Mouse (Mus musculus): Measurements from ENCODE around the gene Dcps. TPM values are rescaled to one million over a fixed set of nuclear protein-coding genes. Genes with fewer than 3 reads are reported as not detected.

Dcps gene
- polyA plus RNA-seq, 1 experiment from 2014 or later = 64.6 TPM

GRCm38 (mm10) chr9:35164142-35164874 lies 11.6 kb downstream of the Dcps start:
- no peak for ATAC-seq (replicated peaks; ENCODE audit: low FRiP score, low read depth)

DNA sequence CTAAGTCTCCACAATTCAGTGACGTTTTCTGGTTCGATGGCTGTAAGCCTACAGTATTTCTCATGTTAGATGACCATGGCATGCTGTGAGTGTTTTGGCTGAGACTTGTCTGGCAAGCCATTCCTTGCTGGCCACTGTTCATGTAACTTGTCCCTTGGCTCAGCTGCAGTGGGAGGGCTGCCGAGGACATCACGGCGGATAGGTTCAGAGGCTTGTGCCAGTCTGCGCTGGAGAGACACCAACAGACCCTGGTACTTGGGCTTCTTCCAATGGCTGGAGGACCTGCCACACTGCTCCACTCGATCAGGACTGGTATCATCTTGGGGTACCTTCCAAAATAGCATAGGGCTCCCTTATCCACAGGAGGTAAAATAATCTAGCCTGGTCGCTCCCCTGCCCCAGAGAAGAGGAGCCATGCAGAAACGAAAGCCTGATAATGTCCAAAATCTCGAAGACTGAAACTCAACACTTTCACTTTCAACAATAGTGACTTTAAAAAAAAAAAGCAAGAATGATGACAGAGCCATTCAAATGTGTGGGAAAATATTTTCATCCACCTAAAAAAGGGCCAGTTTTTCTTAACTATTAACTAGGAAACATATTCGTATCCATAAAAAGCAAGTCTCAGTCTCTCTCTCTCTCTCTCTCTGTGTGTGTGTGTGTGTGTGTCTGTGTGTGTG lies 12.7 kb downstream of the Dcps start:
- DNase-seq (ENCODE audit: low spot score) (no peak), ATAC-seq (replicated peaks; ENCODE audit: low FRiP score, low read depth) (no peak)
- 90% methylated on average over 11 of the region's 11 CpGs for WGBS
- no peak for TF ChIP-seq CTCF (IDR thresholded peaks at IDR 0.05; ENCODE audit: low read depth)
- Histone ChIP-seq H3K4me2 (ENCODE audit: low read length) (no peak overlapping the region), H3K9ac (ENCODE audit: low read depth, low read length) (no peak overlapping the region), H3K4me1 (replicated peaks; ENCODE audit: insufficient read depth, low read length) (no peaks in the 10 kb centered on the region), H3K4me3 (replicated peaks; ENCODE audit: low read depth, low read length) (no peak overlapping the region), H3K27me3 (ENCODE audit: insufficient read depth, low read length) (no peaks in the 10 kb centered on the region), H3K27ac (no peak overlapping the region), H3K36me3 (ENCODE audit: insufficient read depth, low read length) (no peaks in the 10 kb centered on the region), H3K9me3 (replicated peaks; ENCODE audit: low read length) (no peaks in the 10 kb centered on the region)

More at GRCm38 (mm10) chr9:35164142-35164874, 11.6 kb downstream of the Dcps start:
- Histone ChIP-seq H3K4me1 (replicated peaks; ENCODE audit: insufficient read depth, low read length) (no peaks in the 10 kb centered on the region), H3K36me3 (ENCODE audit: insufficient read depth, low read length) (no peaks in the 10 kb centered on the region), H3K9ac (ENCODE audit: low read depth, low read length) (no peak overlapping the region), H3K4me2 (ENCODE audit: low read length) (no peak overlapping the region), H3K27ac (no peak overlapping the region), H3K27me3 (ENCODE audit: insufficient read depth, low read length) (no peaks in the 10 kb centered on the region), H3K9me3 (replicated peaks; ENCODE audit: low read length) (no peaks in the 10 kb centered on the region), H3K4me3 (replicated peaks; ENCODE audit: low read depth, low read length) (no peak overlapping the region)
- no peak for DNase-seq (ENCODE audit: low spot score)
- WGBS = 81% methylated on average over 5 of the region's 5 CpGs
- TF ChIP-seq CTCF (IDR thresholded peaks at IDR 0.05; ENCODE audit: low read depth) = no peak

DNA sequence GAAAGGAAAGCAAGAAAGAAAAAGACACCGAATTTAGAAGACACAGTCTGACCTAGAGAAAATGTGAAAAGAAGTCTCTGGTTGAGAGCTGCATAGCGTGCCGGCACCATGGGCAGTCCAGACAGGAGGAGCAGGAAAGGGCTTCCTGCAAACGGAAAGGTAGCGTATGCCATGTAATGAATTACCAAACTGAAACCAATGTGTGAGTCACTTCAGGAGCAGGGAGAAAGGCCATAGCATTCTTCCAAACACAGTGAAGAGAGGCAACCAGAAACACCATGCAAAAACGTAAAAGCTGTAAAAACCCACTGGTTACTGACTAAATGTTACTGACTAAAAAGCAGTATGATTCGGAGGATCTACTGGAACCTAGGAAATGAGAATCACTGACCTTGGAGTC lies 14.1 kb downstream of the Dcps start:
- no peak for TF ChIP-seq CTCF (IDR thresholded peaks at IDR 0.05; ENCODE audit: low read depth)
- no peak for ATAC-seq (replicated peaks; ENCODE audit: low FRiP score, low read depth)
- H3K27me3 ChIP-seq (ENCODE audit: insufficient read depth, low read length) = no peaks in the 10 kb centered on the region
- H3K4me1 ChIP-seq (replicated peaks; ENCODE audit: insufficient read depth, low read length) = no peaks in the 10 kb centered on the region
- WGBS = 63% methylated on average over 7 of the region's 7 CpGs
- no peak overlapping the region for H3K27ac ChIP-seq
- DNase-seq (ENCODE audit: low spot score) = no peak
- no peak overlapping the region for H3K4me3 ChIP-seq (replicated peaks; ENCODE audit: low read depth, low read length)
- no peak overlapping the region for H3K4me2 ChIP-seq (ENCODE audit: low read length)
- no peaks in the 10 kb centered on the region for H3K36me3 ChIP-seq (ENCODE audit: insufficient read depth, low read length)
- no peak overlapping the region for H3K9ac ChIP-seq (ENCODE audit: low read depth, low read length)
- no peaks in the 10 kb centered on the region for H3K9me3 ChIP-seq (replicated peaks; ENCODE audit: low read length)

GRCm38 (mm10) chr9:35160662-35161061 lies 15.2 kb downstream of the Dcps start:
- Histone ChIP-seq H3K27ac (no peak overlapping the region), H3K27me3 (ENCODE audit: insufficient read depth, low read length) (no peaks in the 10 kb centered on the region), H3K4me2 (ENCODE audit: low read length) (no peak overlapping the region), H3K4me3 (replicated peaks; ENCODE audit: low read depth, low read length) (no peak overlapping the region), H3K4me1 (replicated peaks; ENCODE audit: insufficient read depth, low read length) (no peaks in the 10 kb centered on the region), H3K9ac (ENCODE audit: low read depth, low read length) (no peak overlapping the region), H3K36me3 (ENCODE audit: insufficient read depth, low read length) (no peaks in the 10 kb centered on the region), H3K9me3 (replicated peaks; ENCODE audit: low read length) (no peaks in the 10 kb centered on the region)
- no peak for TF ChIP-seq CTCF (IDR thresholded peaks at IDR 0.05; ENCODE audit: low read depth)
- WGBS = 51% methylated on average over 2 of the region's 2 CpGs
- DNase-seq (ENCODE audit: low spot score) (peak; percentile 58), ATAC-seq (replicated peaks; ENCODE audit: low FRiP score, low read depth) (no peak)

DNA sequence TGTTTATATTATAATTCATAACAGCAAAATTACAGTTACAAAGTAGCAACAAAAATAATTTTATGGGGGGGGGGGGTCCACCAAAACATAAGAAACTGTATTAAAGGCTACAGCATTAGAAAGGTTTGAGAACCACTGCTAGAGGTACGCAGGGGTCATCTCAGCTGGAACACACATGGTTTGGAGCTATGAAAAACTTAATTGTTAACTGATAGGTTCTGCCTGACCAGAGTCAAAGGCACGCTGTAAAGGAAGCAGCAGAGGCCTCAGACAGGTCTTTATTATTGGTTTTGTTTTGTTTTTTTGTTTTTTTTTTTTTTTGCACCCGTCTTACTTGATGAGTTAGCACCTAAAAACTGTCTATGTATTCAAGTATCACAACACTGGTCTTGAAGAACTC lies 17.4 kb downstream of the Dcps start:
- H3K9ac ChIP-seq (ENCODE audit: low read depth, low read length) = no peak overlapping the region
- H3K27ac ChIP-seq = no peak overlapping the region
- ATAC-seq (replicated peaks; ENCODE audit: low FRiP score, low read depth) = no peak
- no peak for DNase-seq (ENCODE audit: low spot score)
- no peak overlapping the region for H3K4me2 ChIP-seq (ENCODE audit: low read length)
- H3K4me1 ChIP-seq (replicated peaks; ENCODE audit: insufficient read depth, low read length) = no peaks in the 10 kb centered on the region
- WGBS = 59% methylated on average over 3 of the region's 3 CpGs
- no peak overlapping the region for H3K4me3 ChIP-seq (replicated peaks; ENCODE audit: low read depth, low read length)
- no peaks in the 10 kb centered on the region for H3K36me3 ChIP-seq (ENCODE audit: insufficient read depth, low read length)
- H3K9me3 ChIP-seq (replicated peaks; ENCODE audit: low read length) = no peaks in the 10 kb centered on the region
- no peak for TF ChIP-seq CTCF (IDR thresholded peaks at IDR 0.05; ENCODE audit: low read depth)
- H3K27me3 ChIP-seq (ENCODE audit: insufficient read depth, low read length) = no peaks in the 10 kb centered on the region

DNA sequence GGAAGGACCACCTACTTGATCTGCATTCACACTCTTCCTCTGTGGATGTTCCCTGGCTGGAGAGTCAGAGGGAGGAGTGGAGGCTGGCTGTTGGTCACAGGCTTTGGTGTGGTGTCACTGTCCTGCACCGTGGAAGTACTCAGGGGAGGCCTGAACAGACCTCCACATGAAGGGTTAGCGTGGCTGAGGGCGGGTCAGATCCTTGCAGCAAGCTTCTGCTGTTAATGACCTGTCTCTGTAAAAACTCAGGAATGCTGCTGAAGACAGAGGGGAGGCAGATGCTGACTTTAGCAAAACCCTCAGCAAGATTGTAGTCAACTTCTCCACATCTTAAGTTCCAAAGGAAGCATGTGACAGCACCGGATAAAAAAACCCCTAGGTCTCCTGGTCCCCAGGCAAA lies 19.0 kb downstream of the Dcps start:
- Histone ChIP-seq H3K4me1 (replicated peaks; ENCODE audit: insufficient read depth, low read length) (no peaks in the 10 kb centered on the region), H3K27ac (0 out of 2 replicates have a peak overlapping the region, but pooled peaks have one; percentile 6), H3K4me3 (replicated peaks; ENCODE audit: low read depth, low read length) (no peak overlapping the region), H3K9ac (ENCODE audit: low read depth, low read length) (no peak overlapping the region), H3K4me2 (ENCODE audit: low read length) (no peak overlapping the region), H3K36me3 (ENCODE audit: insufficient read depth, low read length) (no peaks in the 10 kb centered on the region), H3K27me3 (ENCODE audit: insufficient read depth, low read length) (no peaks in the 10 kb centered on the region), H3K9me3 (replicated peaks; ENCODE audit: low read length) (no peaks in the 10 kb centered on the region)
- DNase-seq (ENCODE audit: low spot score) (no peak), ATAC-seq (replicated peaks; ENCODE audit: low FRiP score, low read depth) (no peak)
- 61% methylated on average over 4 of the region's 4 CpGs for WGBS
- no peak for TF ChIP-seq CTCF (IDR thresholded peaks at IDR 0.05; ENCODE audit: low read depth)
